Mouse (Mus musculus) Patski (cell line): ENCODE measurements around the gene Mrpl4. TPM values are rescaled to one million over a fixed set of nuclear protein-coding genes. Genes with fewer than 3 reads are reported as not detected.

Experiments used
- ATAC-seq: fragments of 100-300 bp; one replicate; pipeline ENCODE4 v1.8.0; 2021
- CTCF ChIA-PET: fragments of 350-600 bp; sonication (Branson Sonifier 250); formaldehyde crosslinking; loops from one replicate; lab custom pipeline; 2022; ENCODE audit warnings: inconsistent platforms; lab: Charles Lee
- POLR2A ChIA-PET: fragments of 350-600 bp; sonication (Branson Sonifier 250); formaldehyde crosslinking; loops from one replicate; lab custom pipeline; 2022; ENCODE audit warnings: antibody characterized with exemption, inconsistent platforms; lab: Charles Lee
- DNase-seq: peaks from one replicate; pipeline ENCODE4 v3.0.0-alpha.2; 2011; ENCODE audit warnings: low read depth, low spot score
- H3K27me3 ChIP-seq: fragments of 371-371 bp; one replicate; pipeline ENCODE4 v1.5.1; 2021
- CTCF ChIP-seq: fragments of 100-300 bp; IDR thresholded peaks from one replicate; pipeline ENCODE4 v1.5.1; 2021
- in situ Hi-C: fragments of 300-500 bp; cut with MboI; formaldehyde crosslinking; loops from 3 replicates; pipeline ENCODE4 v1.11.1; 2018; ENCODE audit warnings: low pct_unique_long_range_greater_than_20kb, mixed read lengths
- polyA plus RNA-seq: library from polyadenylated mRNA; unstranded; gene quantifications from one replicate; pipeline ENCODE4 v1.2.3, GENCODE M21; 2021

Mrpl4 gene
- polyA plus RNA-seq, 1 experiment from 2014 or later: 89.1 TPM

DNA sequence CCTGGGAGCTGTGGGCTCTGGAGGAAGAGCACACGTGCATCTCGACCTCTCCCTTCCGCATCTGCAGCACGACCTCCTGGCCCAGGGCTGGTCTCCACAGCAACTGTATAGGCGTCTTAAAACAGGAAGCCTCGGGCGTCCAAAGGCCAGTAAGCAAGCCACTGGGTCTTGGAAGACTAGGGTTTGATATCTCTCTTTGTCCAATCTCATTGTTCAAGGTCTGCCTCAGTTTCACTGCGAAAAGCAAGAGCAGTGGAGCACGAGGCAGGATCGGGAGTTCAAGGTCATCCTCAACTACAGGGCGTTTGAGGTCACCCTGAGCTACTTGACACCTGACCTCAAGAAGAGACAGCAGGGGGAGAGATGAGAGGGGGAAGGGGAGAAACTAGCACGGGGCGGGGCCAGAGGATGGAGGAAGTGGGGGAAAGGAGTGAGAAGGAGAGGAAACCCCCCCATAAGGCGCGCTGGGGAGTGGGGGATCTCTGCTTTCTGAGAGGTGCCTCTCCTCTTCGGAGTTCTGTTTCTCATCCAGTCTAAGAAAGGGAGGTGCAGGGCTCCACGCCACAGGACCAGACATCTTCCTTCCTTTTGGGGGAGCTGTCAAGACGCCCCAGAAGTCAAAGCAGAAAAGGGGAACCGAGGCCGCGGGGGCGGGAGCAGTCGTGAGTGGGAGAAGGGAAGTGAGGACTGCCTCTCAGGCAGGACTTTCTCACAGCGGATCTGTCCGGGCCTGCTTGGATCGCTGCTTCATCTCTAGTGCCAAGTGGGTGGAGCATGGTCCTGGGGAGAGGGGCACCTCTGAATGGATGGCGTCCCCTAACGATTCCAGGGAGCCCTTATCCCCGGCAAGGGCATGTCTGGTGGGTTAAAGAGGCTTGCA, 12.4 kb downstream of the Mrpl4 start:
- CTCF ChIA-PET: no interaction called here
- in situ Hi-C loops: no loop called here
- ATAC-seq: no peak
- H3K27me3 ChIP-seq: peaks cover 4% of the 10 kb centered on the region
- no peak for TF ChIP-seq CTCF
- POLR2A ChIA-PET: interaction anchor here (0.6 to 0.8 kb wide), 2 partner anchors 9 to 110 kb away, joined by 3 to 4 read pairs; no protein-coding TSS in a partner anchor
- DNase-seq: no peak

DNA sequence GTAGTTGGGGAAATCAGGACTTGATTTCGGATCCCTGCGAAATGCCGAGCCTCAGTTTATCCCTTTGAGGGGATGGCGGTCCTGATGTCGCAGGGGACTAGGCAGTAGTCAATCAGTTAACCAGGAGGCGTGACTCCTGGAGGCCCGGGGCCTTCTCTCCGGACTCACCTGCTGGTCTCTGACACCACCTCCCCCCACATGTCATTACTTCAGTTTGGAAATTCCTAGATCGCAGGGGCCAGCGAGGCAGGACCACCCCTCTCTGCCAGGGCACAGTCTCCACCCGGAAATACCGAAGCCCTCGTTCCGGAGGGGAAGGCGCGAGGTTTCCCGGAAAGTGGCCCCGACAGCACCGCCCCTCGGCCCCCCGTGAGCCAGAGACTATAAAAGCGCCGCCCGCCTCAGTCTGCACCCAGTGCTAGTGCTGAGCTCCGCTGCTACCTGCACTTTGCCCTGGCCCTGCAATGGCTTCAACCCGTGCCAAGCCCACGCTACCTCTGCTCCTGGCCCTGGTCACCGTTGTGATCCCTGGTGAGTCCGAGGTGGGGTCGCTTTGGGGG, 13.1 kb downstream of the Mrpl4 start, which contains the start of gene Icam1:
Icam1 (plus strand) TSS at position 415 of the 560 bp plus-strand sequence.
- DNase-seq (no peak), ATAC-seq (no peak)
- CTCF ChIA-PET: no interaction called here
- in situ Hi-C loops: no loop called here
- no peak for TF ChIP-seq CTCF
- POLR2A ChIA-PET: no interaction called here
- H3K27me3 ChIP-seq: peaks cover 4% of the 10 kb centered on the region

DNA sequence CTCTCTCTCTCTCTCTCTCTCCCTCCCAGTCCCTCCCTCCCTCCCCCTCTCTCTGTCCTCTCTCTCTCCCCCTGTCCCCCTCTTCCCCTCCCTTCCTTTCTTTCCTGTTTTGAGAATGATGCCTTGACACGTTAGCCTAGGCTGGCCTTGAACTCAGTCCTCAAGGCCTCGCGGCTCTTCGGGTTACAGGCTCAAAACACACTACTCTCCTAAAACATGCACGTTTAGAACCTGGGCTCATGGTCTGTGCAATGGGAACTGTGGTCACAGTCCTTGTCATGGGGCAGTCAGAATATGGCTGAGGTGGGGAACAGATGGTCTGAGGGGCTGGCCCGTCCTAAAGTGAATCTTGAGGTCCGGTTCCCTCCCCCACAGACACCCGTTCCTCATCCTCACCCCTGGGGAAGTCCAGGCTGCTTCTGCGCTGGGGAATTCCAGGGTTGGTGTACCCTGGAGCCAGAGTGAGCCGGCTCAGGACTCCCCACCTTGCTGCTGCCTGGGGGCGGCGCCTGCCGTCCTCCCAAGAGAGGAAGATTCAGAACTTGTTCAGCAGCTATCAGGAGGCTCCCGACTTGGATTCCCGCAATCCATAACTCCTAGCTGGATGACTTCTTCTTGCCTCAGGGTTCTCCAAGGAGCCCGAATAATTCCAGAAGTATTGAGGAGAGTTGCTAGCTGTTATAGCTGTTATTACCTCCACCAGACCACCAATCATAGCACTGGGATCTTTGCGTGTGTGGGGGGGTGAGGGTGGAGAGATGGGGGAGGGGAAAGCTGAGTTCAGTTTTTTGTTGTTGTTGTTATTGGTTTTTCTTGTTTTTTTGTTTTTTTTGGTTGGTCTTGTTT, 14.0 kb downstream of the Mrpl4 start:
- DNase-seq (no peak), ATAC-seq (no peak)
- TF ChIP-seq CTCF: no peak
- ChIA-PET POLR2A (no interaction called here), CTCF (interaction anchor here (0.8 kb wide), 1 partner anchor 9 kb away, joined by 3 read pairs; no protein-coding TSS in a partner anchor)
- in situ Hi-C loops: no loop called here
- H3K27me3 ChIP-seq: peaks cover 4% of the 10 kb centered on the region

DNA sequence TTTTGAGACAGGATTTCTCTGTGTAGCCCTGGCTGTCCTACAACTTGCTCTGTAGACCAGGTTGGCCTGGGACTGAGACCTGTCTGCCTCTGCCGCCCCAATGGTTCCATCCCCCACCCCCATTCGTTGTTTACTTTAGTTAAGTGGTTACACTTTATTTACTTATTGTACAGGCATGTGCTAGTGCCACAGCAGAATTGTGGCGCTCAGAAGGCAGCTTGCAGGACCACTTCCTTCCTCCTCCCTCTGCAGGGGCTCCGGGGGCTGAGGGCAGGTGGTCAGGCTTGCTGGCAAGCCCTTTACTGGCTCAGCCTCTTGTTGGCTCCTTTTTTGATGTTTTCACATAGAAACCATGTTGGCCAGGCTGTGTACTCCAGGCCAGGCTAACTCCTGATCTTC, 14.6 kb downstream of the Mrpl4 start:
- H3K27me3 ChIP-seq: peaks cover 4% of the 10 kb centered on the region
- in situ Hi-C loops: no loop called here
- POLR2A ChIA-PET: no interaction called here
- ATAC-seq (no peak), DNase-seq (no peak)
- no peak for TF ChIP-seq CTCF
- CTCF ChIA-PET: interaction anchor here (0.8 kb wide), 1 partner anchor 9 kb away, joined by 3 read pairs; no protein-coding TSS in a partner anchor

DNA sequence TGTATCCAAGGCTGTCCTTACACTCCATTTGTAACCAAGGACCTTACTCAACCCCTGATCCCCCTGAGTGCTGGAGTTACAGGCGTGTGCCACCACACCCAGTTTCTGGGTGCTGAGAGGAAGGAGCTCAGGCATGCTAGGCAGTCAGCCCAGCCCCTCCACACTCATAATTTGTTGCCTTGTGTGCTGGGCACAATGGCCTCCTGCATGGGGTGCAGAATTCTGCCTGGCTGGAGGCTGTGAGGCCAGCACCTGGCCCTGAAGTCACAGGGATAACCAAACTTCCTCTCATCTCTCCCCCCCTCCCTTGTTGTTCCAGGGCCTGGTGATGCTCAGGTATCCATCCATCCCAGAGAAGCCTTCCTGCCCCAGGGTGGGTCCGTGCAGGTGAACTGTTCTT, 16.1 kb downstream of the Mrpl4 start:
- TF ChIP-seq CTCF: no peak
- ATAC-seq (no peak), DNase-seq (no peak)
- ChIA-PET CTCF (interaction anchor here (0.8 kb wide), 1 partner anchor 11 kb away, joined by 3 read pairs; the partner anchor contains the start of gene Icam4), POLR2A (no interaction called here)
- peaks cover 4% of the 10 kb centered on the region for H3K27me3 ChIP-seq
- in situ Hi-C loops: no loop called here

DNA sequence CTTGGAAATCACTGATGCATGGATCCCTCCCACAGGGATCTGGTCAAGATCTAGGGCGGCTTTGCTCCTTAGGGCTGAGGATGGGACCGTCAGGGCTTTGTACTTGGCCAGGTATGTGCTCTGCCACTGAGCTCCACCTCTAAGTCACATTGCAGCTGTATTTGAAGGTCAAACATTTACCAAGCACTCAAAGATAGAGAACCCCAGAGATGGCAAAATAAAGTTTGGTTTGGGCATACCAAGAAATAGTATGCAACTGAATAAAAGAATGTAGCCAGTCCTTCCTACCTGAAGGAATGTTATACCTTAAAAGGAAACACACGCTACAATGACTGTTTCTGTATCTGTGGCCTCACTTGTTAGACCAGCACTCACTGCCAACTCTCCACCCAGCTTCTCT, 18.8 kb downstream of the Mrpl4 start:
- DNase-seq (no peak), ATAC-seq (no peak)
- TF ChIP-seq CTCF: no peak
- peaks cover 3% of the 10 kb centered on the region for H3K27me3 ChIP-seq
- CTCF ChIA-PET: no interaction called here
- POLR2A ChIA-PET: no interaction called here
- in situ Hi-C loops: no loop called here

DNA sequence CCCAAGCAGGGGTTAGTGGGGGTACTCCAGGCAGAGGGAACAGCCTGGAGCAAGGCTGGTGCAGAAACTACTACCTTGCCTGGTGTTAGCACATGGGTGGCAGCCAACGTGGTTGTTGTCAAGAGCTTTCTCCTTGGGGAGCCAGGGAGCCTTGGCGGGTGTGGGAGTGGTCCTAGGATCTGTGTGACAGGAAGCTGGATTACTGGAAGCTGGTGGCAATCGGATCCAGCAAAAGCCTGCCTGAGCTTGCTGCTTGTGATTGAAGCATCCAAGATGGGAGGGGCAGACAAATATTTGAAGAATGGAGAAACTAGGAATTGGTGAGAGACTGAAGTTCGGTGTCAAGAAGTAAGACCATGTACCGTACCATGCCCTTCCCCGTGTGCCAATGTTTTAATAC, 19.8 kb downstream of the Mrpl4 start:
- in situ Hi-C loops: no loop called here
- TF ChIP-seq CTCF: no peak
- no peaks in the 10 kb centered on the region for H3K27me3 ChIP-seq
- no peak for DNase-seq
- ChIA-PET POLR2A (no interaction called here), CTCF (no interaction called here)
- no peak for ATAC-seq

DNA sequence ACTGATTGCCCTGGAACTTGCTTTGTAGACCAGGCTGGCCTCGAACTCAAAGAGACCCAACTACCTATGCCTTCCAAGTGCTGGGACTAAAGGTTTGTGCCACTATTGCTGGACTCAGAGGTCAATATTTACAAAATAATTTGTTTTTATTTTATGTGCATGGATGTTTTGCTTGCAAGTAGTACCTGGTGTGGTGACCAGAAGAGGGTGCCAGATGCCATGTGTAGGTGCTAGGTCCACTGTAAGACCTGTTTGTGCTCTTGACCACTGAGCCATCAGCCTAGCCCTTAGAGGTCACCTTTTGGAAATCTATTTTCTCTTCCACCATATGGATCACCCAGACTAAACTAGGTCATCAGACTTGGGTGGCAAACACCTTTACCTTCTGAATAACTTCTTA, 20.2 kb downstream of the Mrpl4 start:
- no peak for TF ChIP-seq CTCF
- POLR2A ChIA-PET: no interaction called here
- CTCF ChIA-PET: no interaction called here
- in situ Hi-C loops: no loop called here
- no peak for ATAC-seq
- H3K27me3 ChIP-seq: no peaks in the 10 kb centered on the region
- DNase-seq: no peak

DNA sequence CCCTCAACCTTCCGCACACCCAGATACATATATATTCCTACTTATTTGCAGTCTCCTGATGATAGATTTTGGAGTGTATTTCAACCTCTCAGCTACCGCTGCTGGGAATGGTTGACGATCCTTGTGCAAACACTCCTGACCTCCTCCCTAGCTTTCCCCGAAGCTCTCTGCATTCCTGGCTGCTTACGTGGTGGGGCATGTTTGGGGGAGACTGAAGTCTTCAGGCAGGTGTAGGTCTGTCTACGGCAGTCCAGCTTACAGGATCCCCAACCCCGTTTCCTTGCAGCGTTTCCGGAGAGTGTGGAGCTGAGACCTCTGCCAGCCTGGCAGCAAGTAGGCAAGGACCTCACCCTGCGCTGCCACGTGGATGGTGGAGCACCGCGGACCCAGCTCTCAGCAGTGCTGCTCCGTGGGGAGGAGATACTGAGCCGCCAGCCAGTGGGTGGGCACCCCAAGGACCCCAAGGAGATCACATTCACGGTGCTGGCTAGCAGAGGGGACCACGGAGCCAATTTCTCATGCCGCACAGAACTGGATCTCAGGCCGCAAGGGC, 22.8 kb downstream of the Mrpl4 start:
- no peak for ATAC-seq
- no peak for DNase-seq

DNA sequence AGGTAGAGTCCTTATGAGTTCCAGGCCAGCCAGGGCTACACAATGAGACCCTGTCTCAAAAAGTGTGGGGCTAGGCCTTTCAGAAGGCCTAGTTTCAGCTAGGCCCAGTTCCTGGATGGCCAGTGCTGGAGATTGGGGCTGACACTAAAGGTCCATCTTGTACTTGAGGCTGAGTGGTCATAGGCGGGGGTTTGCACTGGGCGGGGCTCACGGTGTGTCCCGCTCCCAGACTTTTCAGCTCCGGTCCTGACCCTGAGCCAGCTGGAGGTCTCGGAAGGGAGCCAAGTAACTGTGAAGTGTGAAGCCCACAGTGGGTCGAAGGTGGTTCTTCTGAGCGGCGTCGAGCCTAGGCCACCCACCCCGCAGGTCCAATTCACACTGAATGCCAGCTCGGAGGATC, 24.3 kb downstream of the Mrpl4 start:
- POLR2A ChIA-PET: no interaction called here
- in situ Hi-C loops: no loop called here
- no peak for TF ChIP-seq CTCF
- DNase-seq (no peak), ATAC-seq (no peak)
- H3K27me3 ChIP-seq: no peaks in the 10 kb centered on the region
- CTCF ChIA-PET: interaction anchor here (1.2 kb wide), 1 partner anchor 128 kb away, joined by 3 read pairs; no protein-coding TSS in a partner anchor

More for the DNA sequence above, 22.8 kb downstream of the Mrpl4 start:
- CTCF ChIA-PET: no interaction called here
- POLR2A ChIA-PET: no interaction called here
- H3K27me3 ChIP-seq: no peaks in the 10 kb centered on the region
- in situ Hi-C loops: no loop called here
- no peak for TF ChIP-seq CTCF
